Mouse (Mus musculus): Measurements from ENCODE around the gene G0s2.

DNA sequence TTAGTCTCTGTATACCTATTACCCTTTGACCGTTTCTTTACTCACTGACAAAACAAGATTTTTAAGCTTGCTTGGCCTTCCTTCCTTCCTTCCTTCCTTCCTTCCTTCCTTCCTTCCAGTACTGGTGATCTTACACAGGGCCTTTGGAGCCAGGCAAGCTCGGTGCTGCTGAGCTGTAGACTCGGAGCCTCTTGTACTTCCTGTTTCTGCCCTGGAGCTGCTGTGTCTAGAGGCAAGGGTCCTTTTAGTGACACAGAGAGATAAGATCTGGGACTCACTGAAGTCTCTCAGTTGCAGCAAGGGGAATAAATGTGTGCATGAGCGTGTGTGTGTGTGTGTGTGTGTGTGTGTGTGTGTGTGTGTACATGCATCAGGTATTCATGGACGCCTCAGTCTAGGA, 42.1 kb downstream of the G0s2 start:
- TF ChIP-seq CTCF (conservative IDR thresholded peaks at IDR 0.05; ENCODE audit: low read length) (no peak), NANOG (IDR thresholded peaks at IDR 0.05; ENCODE audit: borderline replicate concordance, low read length) (no peak), POU5F1 (IDR thresholded peaks at IDR 0.05; ENCODE audit: borderline replicate concordance, low read length) (no peak)
